Mouse (Mus musculus): Measurements from ENCODE around the gene Abca13.

DNA sequence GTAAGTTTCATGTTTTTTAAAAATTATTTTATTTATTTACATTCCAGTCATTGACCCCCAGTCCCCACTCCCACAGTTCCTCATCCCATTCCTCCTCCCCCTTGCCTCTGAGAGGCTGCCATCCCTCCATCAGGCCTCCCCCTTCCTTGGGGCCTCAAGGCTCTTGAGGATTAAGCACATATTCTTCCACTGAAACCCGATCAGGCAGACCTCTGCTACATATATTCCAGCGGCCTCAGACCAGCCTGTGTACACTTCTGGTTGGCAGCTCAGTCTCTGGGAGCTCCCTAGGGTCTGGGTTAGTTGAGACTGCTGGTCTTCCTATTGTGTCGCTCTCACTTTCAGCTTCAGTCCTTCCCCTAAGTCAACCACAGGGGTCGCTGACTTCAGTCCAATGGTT is 24.5 kb downstream of the Abca13 start:
- TF ChIP-seq CTCF (IDR thresholded peaks at IDR 0.05; ENCODE audit: low read depth) (no peak), EP300 (IDR thresholded peaks at IDR 0.05; ENCODE audit: low read depth) (no peak)

Measured in liver, embryonic 14.5 days (tissue).